Mouse (Mus musculus): ENCODE data around the gene Nfix.

- TF ChIP-seq CTCF (IDR thresholded peaks at IDR 0.05; ENCODE audit: insufficient read depth, low read depth, low read length), result no peak
- TF ChIP-seq POLR2A (IDR thresholded peaks at IDR 0.05; ENCODE audit: insufficient read depth, low read depth, low read length), result no peak
Observed at GRCm38 (mm10) chr8:84698288-84698687, 101.9 kb downstream of the Nfix start.

All from olfactory bulb, adult 2 months (tissue).